Mouse (Mus musculus): ENCODE data around the gene Timm8a1. TPM values are rescaled to one million over a fixed set of nuclear protein-coding genes. Genes with fewer than 3 reads are reported as not detected.
"Not testable (repeated sequence)": the region's sequence is repeated elsewhere in the genome, so short reads cannot be mapped to it uniquely, and the experiment has no call there.

Timm8a1 gene
- polyA plus RNA-seq, 1 experiment from 2014 or later = 71.0 TPM

DNA sequence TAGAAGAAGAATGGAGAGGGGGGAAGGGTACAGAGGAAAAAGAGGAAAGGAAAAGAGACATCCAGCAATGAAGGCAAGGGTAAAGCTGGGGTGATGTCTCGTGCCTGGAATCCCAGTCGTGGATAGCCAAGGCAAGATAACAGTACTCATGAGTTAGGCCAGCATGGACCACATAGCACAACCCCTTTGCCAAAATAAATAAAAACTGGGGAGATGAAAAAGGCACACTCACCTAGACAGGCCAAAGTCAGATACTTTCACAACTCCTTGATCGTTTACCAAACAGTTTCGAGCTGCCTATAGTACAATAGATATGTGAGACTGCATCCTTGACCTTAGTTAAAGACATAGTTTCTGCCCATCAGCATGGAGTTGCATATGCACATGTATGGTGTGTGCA, 5.7 kb upstream of the Timm8a1 start:
- Histone ChIP-seq H3K4me1 (ENCODE audit: control insufficient read depth, insufficient read depth, low read length) (no peaks in the 10 kb centered on the region), H3K9ac (replicated peaks; ENCODE audit: low read depth, low read length) (no peak overlapping the region), H3K36me3 (ENCODE audit: control insufficient read depth, insufficient read depth, low read length) (no peaks in the 10 kb centered on the region), H3K9me3 (ENCODE audit: control insufficient read depth, low read depth, low read length) (no peaks in the 10 kb centered on the region), H3K27ac (ENCODE audit: low read length) (no peak overlapping the region), H3K27me3 (ENCODE audit: control insufficient read depth, insufficient read depth, low read length) (no peaks in the 10 kb centered on the region), H3K4me3 (ENCODE audit: low read depth, low read length) (no peak overlapping the region), H3K4me2 (replicated peaks; ENCODE audit: low read depth, low read length) (no peak overlapping the region)
- no peak for ATAC-seq (ENCODE audit: insufficient number of reproducible peaks, insufficient read depth, low FRiP score, low read depth)
- WGBS = 80% methylated on average over 4 of the region's 4 CpGs

DNA sequence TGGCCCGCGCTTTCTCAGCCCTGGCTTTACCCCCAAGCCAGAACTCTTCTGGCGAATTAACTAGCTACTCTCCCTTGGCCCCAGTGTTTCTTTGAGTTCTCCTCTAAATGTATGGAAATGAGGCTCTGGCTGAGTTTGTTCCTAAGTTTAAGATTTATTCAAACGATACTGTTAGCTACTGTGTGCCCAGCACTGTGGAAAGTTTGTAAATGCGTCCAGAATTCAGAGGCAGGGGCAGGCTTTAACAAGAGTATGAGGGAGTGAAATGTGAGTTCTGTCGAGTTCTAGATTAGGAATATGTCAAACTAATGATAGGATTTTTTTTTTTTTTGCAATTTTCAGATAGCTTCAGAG, 267 bp upstream of the Timm8a1 start:
- Histone ChIP-seq H3K36me3 (ENCODE audit: control insufficient read depth, insufficient read depth, low read length) (no peaks in the 10 kb centered on the region), H3K9me3 (ENCODE audit: control insufficient read depth, low read depth, low read length) (no peaks in the 10 kb centered on the region), H3K4me1 (ENCODE audit: control insufficient read depth, insufficient read depth, low read length) (no peaks in the 10 kb centered on the region), H3K27me3 (ENCODE audit: control insufficient read depth, insufficient read depth, low read length) (no peaks in the 10 kb centered on the region), H3K4me3 (ENCODE audit: low read depth, low read length) (peak overlapping the region; percentile 42), H3K9ac (replicated peaks; ENCODE audit: low read depth, low read length) (0 out of 2 replicates have a peak overlapping the region, but pooled peaks have one; percentile 21), H3K27ac (ENCODE audit: low read length) (peak overlapping the region; percentile 75), H3K4me2 (replicated peaks; ENCODE audit: low read depth, low read length) (peak overlapping the region; percentile 36)
- peak; percentile 19; the same call in 1 of the 2 replicates for ATAC-seq (ENCODE audit: insufficient number of reproducible peaks, insufficient read depth, low FRiP score, low read depth)
- 14% methylated on average over 6 of the region's 6 CpGs for WGBS

DNA sequence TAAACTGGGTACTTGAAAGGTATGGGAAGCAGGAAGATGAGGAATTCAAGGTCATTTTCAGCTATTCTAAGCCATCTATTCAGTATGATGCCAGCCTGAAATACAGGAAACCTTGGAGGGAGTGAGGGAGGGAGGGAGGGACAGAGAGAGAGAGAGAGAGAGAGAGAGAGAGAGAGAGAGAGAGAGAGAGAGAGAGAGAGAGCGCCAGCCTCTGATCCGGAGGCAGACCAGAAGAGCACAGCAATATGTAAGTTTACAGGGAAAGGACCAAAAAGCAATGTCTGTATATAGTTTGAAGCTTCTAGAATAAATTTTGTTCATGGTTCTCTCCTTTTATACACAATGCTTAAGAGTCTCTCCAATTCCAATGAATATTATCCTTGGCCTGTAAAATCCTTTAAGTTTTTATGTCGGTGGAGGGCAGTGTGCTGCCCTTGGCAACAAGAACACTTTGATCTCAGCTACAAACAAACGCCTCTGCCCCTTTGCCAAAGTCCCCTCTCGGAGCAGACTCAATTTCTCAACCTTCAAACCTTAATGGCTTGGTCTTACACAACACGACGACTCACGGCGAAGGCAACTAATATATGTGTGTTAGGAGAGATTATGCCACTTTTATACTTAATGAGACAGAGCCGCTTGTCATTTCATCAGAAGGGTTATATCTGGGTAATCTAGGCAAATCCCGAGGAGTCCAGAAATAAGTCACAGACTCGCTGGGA, 1.1 kb downstream of the Timm8a1 start:
- Histone ChIP-seq H3K9me3 (ENCODE audit: control insufficient read depth, low read depth, low read length) (no peaks in the 10 kb centered on the region), H3K27ac (ENCODE audit: low read length) (no peak overlapping the region), H3K36me3 (ENCODE audit: control insufficient read depth, insufficient read depth, low read length) (no peaks in the 10 kb centered on the region), H3K9ac (replicated peaks; ENCODE audit: low read depth, low read length) (peak overlapping the region; percentile 42), H3K4me3 (ENCODE audit: low read depth, low read length) (peak overlapping the region; percentile 42), H3K27me3 (ENCODE audit: control insufficient read depth, insufficient read depth, low read length) (no peaks in the 10 kb centered on the region), H3K4me2 (replicated peaks; ENCODE audit: low read depth, low read length) (peak overlapping the region; percentile 47), H3K4me1 (ENCODE audit: control insufficient read depth, insufficient read depth, low read length) (no peaks in the 10 kb centered on the region)
- no peak for ATAC-seq (ENCODE audit: insufficient number of reproducible peaks, insufficient read depth, low FRiP score, low read depth)
- WGBS = 25% methylated on average over 12 of the region's 12 CpGs

DNA sequence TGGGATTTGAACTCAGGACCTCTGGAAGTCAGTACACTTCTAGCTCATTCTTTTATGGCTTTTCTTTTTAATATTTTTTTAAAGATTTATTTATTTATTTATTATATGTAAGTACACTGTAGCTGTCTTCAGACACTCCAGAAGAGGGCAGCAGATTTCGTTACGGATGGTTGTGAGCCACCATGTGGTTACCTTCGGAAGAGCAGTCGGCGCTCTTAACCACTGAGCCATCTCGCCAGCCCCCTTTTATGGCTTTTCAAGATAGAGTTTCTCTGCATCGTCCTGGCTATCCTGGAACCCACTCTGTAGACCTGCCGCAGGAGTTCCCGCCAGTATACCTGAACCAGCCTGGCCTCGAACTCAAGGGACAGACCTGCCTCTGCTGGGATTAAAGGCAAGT, 1.9 kb downstream of the Timm8a1 start:
- H3K27me3 ChIP-seq (ENCODE audit: control insufficient read depth, insufficient read depth, low read length); H3K4me3 ChIP-seq (ENCODE audit: low read depth, low read length); ATAC-seq (ENCODE audit: insufficient number of reproducible peaks, insufficient read depth, low FRiP score, low read depth); H3K4me1 ChIP-seq (ENCODE audit: control insufficient read depth, insufficient read depth, low read length); H3K27ac ChIP-seq (ENCODE audit: low read length); H3K9ac ChIP-seq (replicated peaks; ENCODE audit: low read depth, low read length); H3K9me3 ChIP-seq (ENCODE audit: control insufficient read depth, low read depth, low read length); H3K4me2 ChIP-seq (replicated peaks; ENCODE audit: low read depth, low read length); H3K36me3 ChIP-seq (ENCODE audit: control insufficient read depth, insufficient read depth, low read length): not testable (repeated sequence)
- 85% methylated on average over 10 of the region's 10 CpGs for WGBS

DNA sequence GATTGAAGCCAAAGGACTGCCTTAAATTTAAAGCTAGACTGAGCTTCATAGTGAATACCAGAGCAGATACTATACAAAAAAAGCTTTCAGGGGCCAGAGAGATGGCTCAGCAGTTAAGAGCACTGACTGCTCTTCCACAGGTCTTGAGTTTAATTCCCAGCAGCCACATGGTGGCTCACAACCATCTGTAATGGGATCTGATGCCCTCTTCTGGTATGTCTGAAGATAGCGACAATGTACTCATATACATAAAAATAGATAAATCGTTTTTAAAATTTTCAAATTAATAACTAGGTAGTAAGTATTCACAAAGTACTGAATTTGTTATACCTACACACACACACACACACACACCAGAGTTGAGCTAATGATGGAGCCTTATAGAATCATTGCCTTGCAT, 8.3 kb downstream of the Timm8a1 start:
- no peak for ATAC-seq (ENCODE audit: insufficient number of reproducible peaks, insufficient read depth, low FRiP score, low read depth)

DNA sequence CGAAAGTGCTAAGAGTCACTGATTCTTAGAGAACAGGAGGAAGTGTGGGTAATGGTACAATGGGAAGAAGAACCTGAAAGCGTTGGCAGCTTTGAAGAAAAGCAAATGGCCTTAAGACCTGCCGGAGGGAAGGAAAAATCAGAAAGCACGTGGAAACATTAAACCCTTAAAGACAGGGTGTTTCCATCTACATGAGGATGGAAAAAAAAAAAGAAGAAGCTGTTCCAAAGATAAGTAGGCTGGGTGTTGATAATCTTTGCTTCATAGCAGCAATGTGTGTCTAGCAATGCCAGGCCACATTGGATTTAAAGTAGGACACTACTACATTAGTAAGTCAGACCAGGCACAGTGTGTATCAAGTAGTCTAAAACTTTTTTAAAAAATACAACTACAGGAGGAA, 16.4 kb downstream of the Timm8a1 start:
- Histone ChIP-seq H3K4me3 (ENCODE audit: low read depth, low read length) (no peak overlapping the region), H3K9ac (replicated peaks; ENCODE audit: low read depth, low read length) (no peak overlapping the region), H3K27ac (ENCODE audit: low read length) (no peak overlapping the region), H3K9me3 (ENCODE audit: control insufficient read depth, low read depth, low read length) (no peaks in the 10 kb centered on the region), H3K4me2 (replicated peaks; ENCODE audit: low read depth, low read length) (no peak overlapping the region), H3K36me3 (ENCODE audit: control insufficient read depth, insufficient read depth, low read length) (no peaks in the 10 kb centered on the region), H3K4me1 (ENCODE audit: control insufficient read depth, insufficient read depth, low read length) (no peaks in the 10 kb centered on the region), H3K27me3 (ENCODE audit: control insufficient read depth, insufficient read depth, low read length) (no peaks in the 10 kb centered on the region)
- ATAC-seq (ENCODE audit: insufficient number of reproducible peaks, insufficient read depth, low FRiP score, low read depth) = no peak
- 71% methylated on average over 4 of the region's 4 CpGs for WGBS

More for the DNA sequence above, 8.3 kb downstream of the Timm8a1 start:
- Histone ChIP-seq H3K36me3 (ENCODE audit: control insufficient read depth, insufficient read depth, low read length) (no peaks in the 10 kb centered on the region), H3K27ac (ENCODE audit: low read length) (no peak overlapping the region), H3K4me3 (ENCODE audit: low read depth, low read length) (no peak overlapping the region), H3K9ac (replicated peaks; ENCODE audit: low read depth, low read length) (no peak overlapping the region), H3K27me3 (ENCODE audit: control insufficient read depth, insufficient read depth, low read length) (no peaks in the 10 kb centered on the region), H3K4me2 (replicated peaks; ENCODE audit: low read depth, low read length) (no peak overlapping the region), H3K9me3 (ENCODE audit: control insufficient read depth, low read depth, low read length) (no peaks in the 10 kb centered on the region), H3K4me1 (ENCODE audit: control insufficient read depth, insufficient read depth, low read length) (no peaks in the 10 kb centered on the region)
- 77% methylated on average over 2 of the region's 2 CpGs for WGBS

DNA sequence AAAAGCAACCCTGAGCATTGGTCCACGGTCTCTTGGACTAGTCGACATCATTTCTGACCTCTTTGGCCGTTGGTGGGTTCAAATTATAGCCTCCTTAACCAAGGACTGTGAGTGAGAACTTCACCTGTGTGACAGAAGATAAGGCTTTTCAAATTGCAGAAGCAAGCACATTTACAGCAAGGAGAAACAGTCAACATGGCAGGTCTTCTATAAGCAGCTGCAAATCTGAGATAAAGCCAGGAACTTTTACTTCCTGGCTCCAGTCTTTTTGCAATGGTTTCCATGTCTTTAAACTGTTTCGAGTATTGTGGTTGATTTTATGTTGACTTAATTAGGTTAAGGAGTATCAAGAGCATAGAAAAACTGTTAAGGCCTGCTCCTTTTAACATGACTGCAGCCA, 17.9 kb downstream of the Timm8a1 start:
- ATAC-seq (ENCODE audit: insufficient number of reproducible peaks, insufficient read depth, low FRiP score, low read depth) = no peak
- H3K9ac ChIP-seq (replicated peaks; ENCODE audit: low read depth, low read length) = no peak overlapping the region
- WGBS = 73% methylated on average over 4 of the region's 4 CpGs

DNA sequence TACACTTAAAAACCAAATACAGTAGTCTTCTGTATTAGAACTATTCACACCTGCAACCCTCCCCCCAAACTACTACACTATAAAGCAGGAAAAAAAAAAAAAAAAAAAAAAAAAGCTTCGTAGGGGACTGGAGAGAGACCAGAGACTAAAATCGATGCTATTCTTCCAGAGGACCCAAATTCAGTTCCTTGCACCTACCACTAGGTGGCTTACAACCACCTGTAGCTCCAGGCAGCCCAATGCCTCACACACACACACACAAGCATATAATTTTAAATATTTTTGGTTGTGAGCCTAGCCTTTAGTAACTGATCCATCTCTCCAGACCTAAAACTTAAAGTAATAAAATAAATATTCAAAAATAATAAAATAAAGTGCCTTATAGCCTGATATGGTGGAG, 32.2 kb downstream of the Timm8a1 start:
- WGBS = 41% methylated on average over 2 of the region's 2 CpGs
- Histone ChIP-seq H3K4me1 (ENCODE audit: control insufficient read depth, insufficient read depth, low read length) (no peaks in the 10 kb centered on the region), H3K4me2 (replicated peaks; ENCODE audit: low read depth, low read length) (no peak overlapping the region), H3K27ac (ENCODE audit: low read length) (no peak overlapping the region), H3K27me3 (ENCODE audit: control insufficient read depth, insufficient read depth, low read length) (no peaks in the 10 kb centered on the region), H3K9me3 (ENCODE audit: control insufficient read depth, low read depth, low read length) (no peaks in the 10 kb centered on the region), H3K36me3 (ENCODE audit: control insufficient read depth, insufficient read depth, low read length) (no peaks in the 10 kb centered on the region), H3K4me3 (ENCODE audit: low read depth, low read length) (no peak overlapping the region), H3K9ac (replicated peaks; ENCODE audit: low read depth, low read length) (no peak overlapping the region)
- no peak for ATAC-seq (ENCODE audit: insufficient number of reproducible peaks, insufficient read depth, low FRiP score, low read depth)

More for the DNA sequence above, 17.9 kb downstream of the Timm8a1 start:
- H3K27me3 ChIP-seq (ENCODE audit: control insufficient read depth, insufficient read depth, low read length) = no peaks in the 10 kb centered on the region
- H3K36me3 ChIP-seq (ENCODE audit: control insufficient read depth, insufficient read depth, low read length) = no peaks in the 10 kb centered on the region
- no peak overlapping the region for H3K27ac ChIP-seq (ENCODE audit: low read length)
- no peaks in the 10 kb centered on the region for H3K4me1 ChIP-seq (ENCODE audit: control insufficient read depth, insufficient read depth, low read length)
- no peak overlapping the region for H3K4me2 ChIP-seq (replicated peaks; ENCODE audit: low read depth, low read length)
- H3K9me3 ChIP-seq (ENCODE audit: control insufficient read depth, low read depth, low read length) = no peaks in the 10 kb centered on the region
- H3K4me3 ChIP-seq (ENCODE audit: low read depth, low read length) = no peak overlapping the region

DNA sequence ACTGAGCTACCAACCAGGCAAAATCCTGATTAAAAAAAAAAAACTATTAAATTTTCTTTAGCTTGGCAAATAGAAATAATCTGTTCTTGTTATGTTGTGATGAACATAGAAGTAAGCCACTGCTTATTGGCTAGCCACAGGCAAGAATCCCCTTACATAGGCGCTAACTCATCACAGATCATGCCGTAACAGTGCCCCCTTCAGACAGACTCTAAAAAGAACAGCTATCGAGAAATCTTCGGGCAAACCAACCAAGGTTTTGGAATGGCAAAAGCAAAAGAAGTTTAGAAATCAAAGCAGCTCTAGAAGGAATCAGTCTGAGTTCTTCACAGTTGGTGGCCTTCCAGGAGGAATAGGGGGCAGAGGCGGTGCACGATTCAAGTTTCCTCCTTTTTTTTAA, 33.7 kb downstream of the Timm8a1 start:
- WGBS = 73% methylated on average over 6 of the region's 6 CpGs
- no peak for ATAC-seq (ENCODE audit: insufficient number of reproducible peaks, insufficient read depth, low FRiP score, low read depth)
- Histone ChIP-seq H3K4me1 (ENCODE audit: control insufficient read depth, insufficient read depth, low read length) (no peaks in the 10 kb centered on the region), H3K9ac (replicated peaks; ENCODE audit: low read depth, low read length) (no peak overlapping the region), H3K27ac (ENCODE audit: low read length) (no peak overlapping the region), H3K27me3 (ENCODE audit: control insufficient read depth, insufficient read depth, low read length) (no peaks in the 10 kb centered on the region), H3K4me3 (ENCODE audit: low read depth, low read length) (no peak overlapping the region), H3K9me3 (ENCODE audit: control insufficient read depth, low read depth, low read length) (no peaks in the 10 kb centered on the region), H3K36me3 (ENCODE audit: control insufficient read depth, insufficient read depth, low read length) (no peaks in the 10 kb centered on the region), H3K4me2 (replicated peaks; ENCODE audit: low read depth, low read length) (no peak overlapping the region)
